Mouse (Mus musculus): ENCODE measurements at regions not wholly inside any gene's neighbourhood (a gene's known extent, or its start where the extent isn't known, plus 50 kb on each side); places are given as distances from the start of the nearest gene placed in this dataset.

GRCm38 (mm10) chr8:34451211-34452000 lies 339.9 kb upstream of the Gm10131 start:
- DNase-seq = no peak

DNA sequence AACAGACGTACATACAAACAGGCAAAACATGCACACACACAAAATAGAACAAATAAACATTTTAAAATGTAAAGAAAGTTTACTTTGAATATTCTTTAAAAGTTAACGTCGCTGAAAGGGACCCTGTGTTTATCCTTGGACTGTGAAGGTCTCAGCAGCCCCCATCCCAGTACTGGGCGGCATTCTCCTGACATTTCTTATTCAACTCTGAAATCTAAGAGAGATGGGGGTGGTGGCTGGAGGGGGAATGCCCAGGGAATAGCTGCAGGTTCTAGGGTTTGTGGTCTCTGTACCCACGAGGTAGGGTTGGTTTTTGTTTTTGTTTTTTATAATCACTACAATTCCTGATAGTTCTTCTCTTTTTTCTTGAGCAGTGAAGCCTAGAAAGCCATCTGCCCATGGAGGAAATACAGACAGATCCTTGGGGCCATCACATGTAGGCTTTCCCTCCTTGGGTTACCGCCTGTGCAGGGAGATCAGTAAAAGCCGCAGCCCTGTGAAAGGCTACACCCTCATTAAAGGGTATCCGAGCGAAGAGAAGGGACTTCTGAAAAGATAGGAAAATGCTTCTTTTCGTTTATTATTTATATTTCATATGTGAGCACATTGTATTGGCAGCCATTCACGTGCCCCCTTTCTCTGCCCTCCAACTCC lies 338.0 kb upstream of the Gm10131 start:
- DNase-seq = no peak

DNA sequence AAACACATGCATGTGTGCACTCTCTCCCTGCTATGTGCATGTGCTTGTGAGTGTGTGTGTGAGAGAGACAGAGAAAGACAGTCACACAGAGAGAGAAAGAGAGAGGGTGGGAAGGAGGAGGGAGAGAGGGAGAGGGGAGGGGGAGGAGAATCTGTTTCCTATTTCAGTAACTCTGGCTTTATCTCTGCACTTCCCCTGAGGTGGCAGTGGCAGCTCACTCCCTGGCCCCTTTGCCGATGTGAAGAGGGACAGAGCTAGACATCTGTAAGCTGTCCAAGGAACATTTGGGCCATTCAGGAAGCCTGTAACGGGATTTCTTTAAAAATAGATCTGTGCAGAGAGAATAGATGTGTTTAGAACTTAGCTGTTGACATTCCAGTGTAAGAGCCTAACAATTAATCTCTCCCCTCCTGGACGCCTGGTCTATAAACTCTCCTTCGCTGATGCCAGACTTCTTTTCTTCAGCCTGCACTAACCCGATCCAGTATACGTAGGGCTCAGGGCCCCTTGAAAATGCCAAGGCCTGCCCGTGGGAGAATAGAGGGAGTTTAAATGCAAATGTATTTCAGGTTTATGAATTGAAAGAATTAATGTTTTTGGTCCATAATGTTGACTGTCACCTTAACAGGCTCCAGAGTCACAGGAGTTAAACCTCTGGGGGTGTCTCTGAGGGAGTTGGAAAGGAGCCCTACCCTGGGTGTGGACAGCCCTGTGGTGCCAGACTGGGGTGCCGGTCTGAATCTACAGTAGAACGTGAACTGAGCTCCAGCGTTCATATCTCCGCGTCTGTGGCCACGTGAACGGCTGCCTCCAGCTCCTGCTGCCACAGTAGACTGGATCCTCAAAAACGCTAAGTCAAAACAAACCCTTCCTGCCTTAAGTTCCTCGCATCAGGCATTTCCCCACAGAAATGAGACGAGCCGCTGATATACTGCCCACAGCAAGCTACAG lies 336.6 kb upstream of the Gm10131 start:
- no peak for DNase-seq

DNA sequence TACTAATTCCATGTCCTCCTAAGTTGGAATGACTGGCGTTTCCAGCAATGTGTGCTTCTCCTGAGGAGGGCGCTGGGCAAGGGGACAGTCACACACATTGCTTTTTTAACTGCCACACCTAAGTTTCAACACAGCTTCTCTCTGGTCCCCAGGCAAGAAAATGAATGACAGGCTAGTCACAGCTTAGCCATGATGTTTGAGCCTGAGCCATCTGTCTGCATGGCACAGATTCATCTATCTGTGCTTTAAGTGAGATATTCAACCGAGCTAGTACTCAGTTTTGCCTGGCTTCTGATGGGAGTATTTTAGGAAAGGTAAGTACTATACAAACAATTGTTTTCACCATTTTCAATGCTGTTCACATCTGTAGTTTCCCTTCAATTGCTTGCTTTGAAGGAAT lies 331.2 kb upstream of the Gm10131 start:
- no peak for DNase-seq

- no peak for DNase-seq
These were observed 330.2 kb upstream of the Gm10131 start for GRCm38 (mm10) chr8:34441756-34442155.

- no peak for DNase-seq
These were observed 329.2 kb upstream of the Gm10131 start for GRCm38 (mm10) chr8:34440771-34441170.

- no peak for DNase-seq
These were observed 327.2 kb upstream of the Gm10131 start for GRCm38 (mm10) chr8:34438771-34439170.

DNA sequence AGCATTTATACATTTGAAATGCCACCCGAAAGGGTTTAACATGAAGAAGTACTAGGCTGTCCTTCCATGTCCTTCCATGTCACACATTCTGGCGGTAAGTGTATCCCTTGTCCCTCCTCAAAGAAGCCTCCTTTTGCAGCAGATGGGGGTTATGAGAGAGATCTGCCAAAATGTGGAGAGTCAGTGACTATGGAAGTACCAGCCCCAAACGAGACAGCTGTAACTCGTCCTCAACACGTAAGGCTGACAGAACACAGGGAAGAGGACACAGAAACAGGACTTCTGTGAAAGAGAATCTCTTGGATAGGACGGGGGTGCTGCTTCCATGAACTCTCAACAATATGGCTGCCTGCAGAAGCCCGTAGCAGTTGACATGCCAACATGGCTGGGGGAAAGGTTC lies 320.4 kb upstream of the Gm10131 start:
- no peak for DNase-seq

DNA sequence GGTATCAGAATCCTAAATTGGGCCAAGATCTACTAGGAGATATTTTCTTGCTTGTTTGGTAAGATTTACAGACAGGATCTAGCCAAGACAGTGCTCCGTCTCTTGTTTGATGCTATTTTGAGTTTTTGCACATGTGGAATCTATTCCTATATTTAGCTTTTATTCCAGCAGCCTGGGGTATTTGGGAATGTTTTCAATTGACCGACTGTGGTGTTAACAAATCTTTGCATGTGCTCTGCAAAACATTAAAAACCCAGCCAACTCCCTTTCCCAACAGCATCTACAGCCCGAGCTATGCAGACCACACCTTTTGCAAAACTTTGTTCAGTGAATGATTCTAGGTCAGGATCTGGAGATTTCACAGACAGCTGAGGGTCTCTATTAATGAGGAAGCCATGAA lies 317.7 kb upstream of the Gm10131 start:
- no peak for DNase-seq

GRCm38 (mm10) chr8:34401571-34401970 lies 290.0 kb upstream of the Gm10131 start:
- DNase-seq = no peak

- no peak for DNase-seq
These were observed 287.6 kb upstream of the Gm10131 start for GRCm38 (mm10) chr8:34398914-34399813.

DNA sequence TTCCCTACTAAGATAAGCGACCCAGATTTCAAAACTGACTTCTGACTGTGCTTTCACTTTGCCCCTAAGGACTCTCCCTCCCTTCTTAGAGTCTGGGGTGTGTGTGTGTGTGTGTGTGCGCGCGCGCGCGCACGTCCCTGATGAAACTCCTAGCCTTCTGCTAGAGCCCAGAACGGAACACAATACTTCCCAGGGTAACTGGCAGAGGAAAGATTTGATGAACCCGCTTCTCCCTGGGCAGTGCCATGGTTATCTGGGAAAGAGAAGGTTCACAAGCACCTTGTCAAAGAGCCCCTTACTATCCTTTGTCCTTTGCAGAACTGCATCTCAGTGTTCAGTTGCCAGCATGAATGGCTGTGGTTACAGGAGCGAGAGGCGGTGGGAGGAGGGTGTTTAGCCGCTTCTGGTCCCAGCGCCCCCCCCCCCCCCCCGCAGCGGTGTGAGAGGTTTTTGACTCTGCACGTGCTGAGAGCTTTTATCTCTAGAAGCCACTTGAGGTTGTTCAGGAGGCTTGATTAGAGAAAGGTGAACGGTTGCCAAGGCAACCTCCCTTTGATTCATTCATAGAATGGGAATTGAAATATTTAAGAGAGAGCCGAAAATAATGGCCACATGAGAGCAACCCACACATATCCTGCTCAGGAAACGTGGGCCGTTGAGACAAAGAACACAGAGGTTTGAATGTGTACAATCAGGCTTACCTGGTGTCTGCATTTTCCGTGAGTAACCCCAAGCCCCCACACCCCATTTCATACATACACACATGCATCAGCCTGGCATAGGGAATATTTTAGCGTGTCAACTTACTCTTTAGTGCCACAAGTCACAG lies 286.3 kb upstream of the Gm10131 start:
- DNase-seq = no peak

DNA sequence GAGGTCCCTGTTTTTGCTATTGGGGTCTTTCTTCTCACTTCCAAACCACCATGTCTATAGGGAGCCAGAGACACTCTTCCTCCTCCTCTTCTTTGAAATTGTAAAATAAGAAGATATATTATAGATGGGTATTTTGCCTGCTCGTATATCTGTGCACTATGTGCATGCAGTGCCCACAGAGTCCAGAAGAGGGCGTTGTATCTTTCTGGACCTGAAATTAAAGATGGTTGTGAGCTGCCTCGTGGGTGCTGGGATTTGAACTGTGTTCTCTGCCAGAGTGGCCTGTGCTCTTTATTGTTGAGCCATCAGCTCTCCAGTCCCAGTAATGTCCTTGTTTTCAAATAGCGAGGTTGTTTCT lies 285.7 kb upstream of the Gm10131 start:
- DNase-seq = no peak

- DNase-seq = no peak
These were observed 281.7 kb upstream of the Gm10131 start for GRCm38 (mm10) chr8:34392981-34393828.

GRCm38 (mm10) chr8:34392208-34392980 lies 280.9 kb upstream of the Gm10131 start:
- no peak for DNase-seq

GRCm38 (mm10) chr8:34385806-34386439 lies 274.4 kb upstream of the Gm10131 start:
- DNase-seq = no peak

GRCm38 (mm10) chr8:34380615-34381014 lies 269.1 kb upstream of the Gm10131 start:
- DNase-seq = no peak

DNA sequence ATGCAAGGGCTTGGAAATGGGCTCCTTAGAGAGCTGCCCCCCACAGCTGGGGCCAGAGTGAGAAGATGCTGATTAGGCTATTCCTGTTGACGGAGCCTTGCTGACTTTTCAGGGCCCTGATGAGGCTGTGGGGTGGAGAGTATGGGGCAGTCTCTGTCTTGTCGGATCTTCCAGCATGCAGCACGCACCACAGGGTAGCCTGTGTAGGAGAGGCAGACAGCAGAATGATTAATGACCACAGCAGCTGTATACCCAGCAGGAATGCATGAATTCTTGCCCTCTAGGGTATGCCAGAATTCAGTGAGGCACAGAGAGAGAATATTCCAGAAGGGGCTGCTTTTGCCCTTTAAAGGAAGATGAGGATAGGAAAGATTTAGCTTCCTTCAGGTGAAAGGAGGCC lies 265.6 kb upstream of the Gm10131 start:
- no peak for DNase-seq

GRCm38 (mm10) chr8:34374242-34374641 lies 262.7 kb upstream of the Gm10131 start:
- DNase-seq = no peak
